Mouse (Mus musculus): ENCODE data around the gene Olfr1245. TPM values are rescaled to one million over a fixed set of nuclear protein-coding genes. Genes with fewer than 3 reads are reported as not detected.

Olfr1245 gene
- polyA plus RNA-seq (2017; shearing (Covaris generic)) = not detected

GRCm38 (mm10) chr2:89578347-89578746 is at the start of gene Olfr1245:
Olfr1245 (minus strand) TSS chr2:89578447.

GRCm38 (mm10) chr2:89618145-89618544 is 39.9 kb upstream of the Olfr1245 start, which contains the start of gene Olfr1248:
Olfr1248 (minus strand) TSS chr2:89618245.

DNA sequence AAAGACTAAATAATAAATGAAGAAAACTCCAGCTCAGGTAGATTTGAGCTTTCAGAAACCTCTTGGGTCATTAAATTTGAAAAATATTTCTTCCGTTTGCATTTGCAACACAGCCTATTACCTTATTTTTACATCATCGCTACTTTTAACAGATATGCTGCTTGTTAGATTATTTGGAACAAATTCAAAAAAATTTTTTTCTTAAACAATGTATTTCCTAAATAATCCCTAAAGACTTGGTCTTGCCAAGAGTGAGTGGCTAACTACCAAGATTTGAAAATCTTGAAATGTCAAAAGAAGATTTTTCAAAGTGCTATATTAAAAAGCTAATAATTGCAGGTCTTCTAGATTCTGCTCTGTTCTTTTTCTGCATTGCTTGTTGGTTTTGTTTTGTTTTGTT is 35.8 kb upstream of the Olfr1245 start, which contains the start of gene Olfr1247:
Olfr1247 (minus strand) TSS at position 101 of the 400 bp plus-strand sequence.

GRCm38 (mm10) chr2:89593057-89593456 is 14.8 kb upstream of the Olfr1245 start, which contains the start of gene Olfr1246:
Olfr1246 (minus strand) TSS chr2:89593157.

DNA sequence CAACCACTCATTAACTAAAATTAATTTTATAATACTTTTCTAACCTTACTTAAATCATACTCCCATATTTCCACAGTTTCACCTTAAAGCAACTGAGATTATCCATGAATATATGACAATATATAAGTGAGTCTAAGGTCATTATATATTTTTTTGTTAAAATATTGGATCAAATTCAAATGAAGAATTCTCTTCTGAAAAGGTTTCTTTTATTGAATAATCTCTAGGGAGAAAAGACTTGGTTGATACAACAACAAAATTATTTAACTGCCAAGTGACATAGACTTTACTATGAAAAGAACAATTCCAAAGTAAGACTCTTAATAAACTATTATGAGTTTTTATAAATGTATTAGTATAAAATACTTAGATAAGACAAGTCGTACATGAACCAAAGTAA is 46.9 kb downstream of the Olfr1245 start, which contains the start of gene Olfr1243:
Olfr1243 (minus strand) TSS at position 101 of the 400 bp plus-strand sequence.

Other genes starting within 250 kb of the Olfr1245 start
- not detected for gene Olfr1232, start 248.8 kb downstream of the Olfr1245 start, polyA plus RNA-seq (2017; shearing (Covaris generic))
- 0.04 TPM for gene Olfr1233, start 236.0 kb downstream of the Olfr1245 start, polyA plus RNA-seq (2017; shearing (Covaris generic))
- not detected for gene Olfr1234, start 213.6 kb downstream of the Olfr1245 start, polyA plus RNA-seq (2017; shearing (Covaris generic))
- not detected for gene Olfr1238, start 168.8 kb downstream of the Olfr1245 start, polyA plus RNA-seq (2017; shearing (Covaris generic))
- not detected for gene Olfr1239, start 158.0 kb downstream of the Olfr1245 start, polyA plus RNA-seq (2017; shearing (Covaris generic))
- gene Olfr1240, start 135.4 kb downstream of the Olfr1245 start, polyA plus RNA-seq (2017; shearing (Covaris generic)) = not detected
- gene Olfr1241, start 91.3 kb downstream of the Olfr1245 start, polyA plus RNA-seq (2017; shearing (Covaris generic)) = not detected
- not detected for gene Olfr1242, start 80.1 kb downstream of the Olfr1245 start, polyA plus RNA-seq (2017; shearing (Covaris generic))
- not detected for gene Olfr1243, start 47.0 kb downstream of the Olfr1245 start, polyA plus RNA-seq (2017; shearing (Covaris generic))
- gene Olfr1246, start 14.7 kb upstream of the Olfr1245 start, polyA plus RNA-seq (2017; shearing (Covaris generic)) = not detected
- gene Olfr1247, start 35.7 kb upstream of the Olfr1245 start, polyA plus RNA-seq (2017; shearing (Covaris generic)) = 0.02 TPM
- gene Olfr1248, start 39.8 kb upstream of the Olfr1245 start, polyA plus RNA-seq (2017; shearing (Covaris generic)) = not detected
- gene Olfr1249, start 56.5 kb upstream of the Olfr1245 start, polyA plus RNA-seq (2017; shearing (Covaris generic)) = not detected
- not detected for gene Olfr1250, start 83.0 kb upstream of the Olfr1245 start, polyA plus RNA-seq (2017; shearing (Covaris generic))
- gene Olfr1251, start 93.5 kb upstream of the Olfr1245 start, polyA plus RNA-seq (2017; shearing (Covaris generic)) = not detected
- gene Olfr1252, start 146.6 kb upstream of the Olfr1245 start, polyA plus RNA-seq (2017; shearing (Covaris generic)) = not detected
- gene Olfr1253, start 178.6 kb upstream of the Olfr1245 start, polyA plus RNA-seq (2017; shearing (Covaris generic)) = not detected
- not detected for gene Olfr1254, start 215.2 kb upstream of the Olfr1245 start, polyA plus RNA-seq (2017; shearing (Covaris generic))
- gene Olfr1255, start 233.6 kb upstream of the Olfr1245 start, polyA plus RNA-seq (2017; shearing (Covaris generic)) = not detected

All from CD4-positive, CD25-positive, alpha-beta regulatory T cell (primary cell).